Mouse (Mus musculus): ENCODE measurements around the gene Dcp1a.
A peak's percentile ranks its signal among the peaks of the same experiment; 100 is the strongest.

DNA sequence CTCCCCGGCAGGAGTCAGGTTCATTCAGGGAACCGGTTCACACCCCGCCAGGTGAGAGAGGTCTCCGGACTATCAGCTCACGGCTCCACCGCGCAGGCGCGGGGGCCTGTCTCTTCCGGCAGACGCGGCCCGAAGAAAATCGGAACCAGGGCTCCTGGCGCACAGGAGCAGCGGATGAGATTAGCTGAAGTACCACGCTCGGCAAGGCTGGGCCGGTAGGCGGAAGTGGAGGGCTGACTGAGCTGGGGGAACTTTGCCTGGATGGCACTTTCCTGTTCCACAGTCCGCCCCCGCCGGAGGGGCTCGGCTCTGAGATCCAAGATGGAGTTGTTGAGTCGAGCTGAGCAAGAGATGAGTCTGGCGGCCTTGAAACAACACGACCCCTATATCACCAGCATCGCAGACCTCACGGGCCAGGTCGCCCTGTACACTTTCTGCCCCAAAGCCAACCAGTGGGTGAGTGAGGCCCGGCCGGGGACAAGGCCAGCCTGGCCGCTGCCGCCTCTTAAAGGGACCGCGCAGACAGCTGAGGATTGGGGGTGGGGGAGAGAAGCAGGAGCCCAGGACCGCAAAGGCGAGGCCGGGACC is at the start of gene Dcp1a:
- no peak for TF ChIP-seq CTCF (IDR thresholded peaks at IDR 0.05; ENCODE audit: low read depth, low read length)
- TF ChIP-seq EP300 (IDR thresholded peaks at IDR 0.05; ENCODE audit: insufficient read depth, low read depth, low read length), result peak; percentile 69; the same call in 1 of the 2 replicates
- peak; percentile 45 for TF ChIP-seq POLR2A (IDR thresholded peaks at IDR 0.05; ENCODE audit: insufficient read depth, low read length)
